In genomic region chr10:84754851-84755785, GRCm38 (mm10) we compare ENCODE assay signal across 9 mouse cellular contexts. TPM values are rescaled to one million over a fixed set of nuclear protein-coding genes. Genes with fewer than 3 reads are reported as not detected.
DNase-seq lines count a peak whose midpoint lies in the region; ATAC-seq and TF ChIP-seq lines count a peak whose summit lies in the region.
"Had no signal": no experiment of that assay in that cellular context is flagged by ENCODE, and none has a peak within 500 bp of the region (broad histone marks: within the 10 kb centered on the region; RNA-seq: fewer than 3 reads in every experiment).

No protein-coding gene starts in this region.

- no peak for TF ChIP-seq EP300 in heart, adult 2 months (IDR thresholded peaks at IDR 0.05; ENCODE audit: insufficient read depth, low read depth, low read length)

- TF ChIP-seq CTCF in heart, adult 2 months (IDR thresholded peaks at IDR 0.05): no peak
- no peak for TF ChIP-seq CTCF in intestine, postnatal 0 days (IDR thresholded peaks at IDR 0.05; ENCODE audit: low read depth)

- H3K4me2 ChIP-seq in intestine, postnatal 0 days (replicated peaks; ENCODE audit: low read depth): peak overlapping the region; percentile 52
- peak overlapping the region; percentile 78 for H3K4me2 ChIP-seq in midbrain, embryonic 13.5 days (replicated peaks)

- no peaks in the 10 kb centered on the region for H3K4me1 ChIP-seq in heart, adult 2 months (ENCODE audit: control insufficient read depth, insufficient read depth, low read length)
- peaks cover 0 to 15% of the 10 kb centered on the region in 2 experiments; a peak in 2 of 4 replicates for H3K4me1 ChIP-seq in ES-E14 (ENCODE audit: control insufficient read depth in 2 of 2, insufficient read depth in 2 of 2, low read length in 2 of 2, poor library complexity in 1 of 2)
- peaks cover 64% of the 10 kb centered on the region for H3K4me1 ChIP-seq in forebrain, embryonic 10.5 days
- peaks cover 4% of the 10 kb centered on the region; the same call in 1 of the 2 replicates for H3K4me1 ChIP-seq in intestine, postnatal 0 days (replicated peaks; ENCODE audit: control insufficient read depth, insufficient read depth, low read length)
- peaks cover 55% of the 10 kb centered on the region for H3K4me1 ChIP-seq in midbrain, embryonic 13.5 days (replicated peaks)

- intact Hi-C loops in heart, adult 2 months (cut with DNase I): no loop called here

- H3K27me3 ChIP-seq in heart, adult 2 months (ENCODE audit: control insufficient read depth, insufficient read depth, low read length): peaks cover 31% of the 10 kb centered on the region
- H3K27me3 ChIP-seq in forebrain, embryonic 10.5 days (ENCODE audit: poor library complexity, severe bottlenecking): peaks cover 89% of the 10 kb centered on the region
- H3K27me3 ChIP-seq in intestine, postnatal 0 days (replicated peaks; ENCODE audit: control insufficient read depth, insufficient read depth, low read length): peaks cover 84% of the 10 kb centered on the region
- peaks cover 42% of the 10 kb centered on the region for H3K27me3 ChIP-seq in midbrain, embryonic 13.5 days

- DNase-seq in heart, adult 2 months: no peak
- no peak for DNase-seq in heart, adult 18-20 months
- no peak for DNase-seq in ES-E14 (ENCODE audit: low read depth, low spot score)
- peak; percentile 87 for DNase-seq in forebrain, embryonic 10.5 days (ENCODE audit: extremely low spot score, low spot score)
- DNase-seq in thymus, postnatal 0 days (ENCODE audit: low spot score): no peak
- no peak for DNase-seq in urinary bladder, postnatal 4 days (ENCODE audit: low spot score in 2 of 2)

- 2% methylated on average over 66 of the region's 66 CpGs for WGBS in heart, adult 2 months
- WGBS in forebrain, embryonic 10.5 days: under 1% methylated on average over 66 of the region's 66 CpGs
- WGBS in intestine, postnatal 0 days: 1% methylated on average over 60 of the region's 66 CpGs
- WGBS in midbrain, embryonic 13.5 days: under 1% methylated on average over 66 of the region's 66 CpGs

- TF ChIP-seq POLR2A in heart, adult 2 months (IDR thresholded peaks at IDR 0.05; ENCODE audit: insufficient read depth, low read depth, low read length): no peak

- H3K27ac ChIP-seq in heart, adult 2 months: no peak overlapping the region
- H3K27ac ChIP-seq in ES-E14 (ENCODE audit: insufficient read depth, low read depth, low read length, poor library complexity, severe bottlenecking): no peak overlapping the region
- H3K27ac ChIP-seq in forebrain, embryonic 10.5 days: peak overlapping the region; percentile 94
- no peak overlapping the region for H3K27ac ChIP-seq in intestine, postnatal 0 days (ENCODE audit: low read depth, low read length)
- peak overlapping the region; percentile 92 for H3K27ac ChIP-seq in midbrain, embryonic 13.5 days

- in situ Hi-C loops in ES-E14 (cut with MboI; ENCODE audit: low sequenced_read_pairs in 2 of 2, unreplicated experiment in 2 of 2): no loop called here

- no peak for ATAC-seq in intestine, postnatal 0 days
- ATAC-seq in midbrain, embryonic 13.5 days: peak; percentile 75

- no peak overlapping the region; the same call in 1 of the 2 replicates for H3K9ac ChIP-seq in heart, adult 2 months (ENCODE audit: low read depth, low read length)
- H3K9ac ChIP-seq in ES-E14 (ENCODE audit: insufficient read depth, low read depth, low read length, poor library complexity, severe bottlenecking): no peak overlapping the region
- no peak overlapping the region for H3K9ac ChIP-seq in intestine, postnatal 0 days (ENCODE audit: low read depth, low read length)
- peak overlapping the region; percentile 74 for H3K9ac ChIP-seq in midbrain, embryonic 13.5 days (replicated peaks)

- no peaks in the 10 kb centered on the region for H3K79me2 ChIP-seq in heart, adult 2 months (replicated peaks; ENCODE audit: control insufficient read depth, insufficient read depth, low read length)

- H3K9me3 ChIP-seq in ES-E14 (ENCODE audit: control insufficient read depth, insufficient read depth, low read depth, low read length): no peaks in the 10 kb centered on the region
- no peaks in the 10 kb centered on the region for H3K9me3 ChIP-seq in forebrain, embryonic 10.5 days
- no peaks in the 10 kb centered on the region for H3K9me3 ChIP-seq in intestine, postnatal 0 days (ENCODE audit: control insufficient read depth)
- no peaks in the 10 kb centered on the region for H3K9me3 ChIP-seq in midbrain, embryonic 13.5 days
- H3K9me3 ChIP-seq: G1E had no signal

- H3K4me3 ChIP-seq in heart, adult 2 months: peak overlapping the region; percentile 36
- H3K4me3 ChIP-seq in ES-E14 (ENCODE audit: insufficient read depth in 1 of 2, low read depth in 1 of 2, low read length in 2 of 2, poor library complexity in 1 of 2, severe bottlenecking in 1 of 2): peak overlapping the region; percentile 31 to 59
- H3K4me3 ChIP-seq in forebrain, embryonic 10.5 days: peak overlapping the region; percentile 71
- peak overlapping the region; percentile 26 for H3K4me3 ChIP-seq in intestine, postnatal 0 days (ENCODE audit: low read depth, low read length)
- peak overlapping the region; percentile 46 for H3K4me3 ChIP-seq in midbrain, embryonic 13.5 days (replicated peaks)

- H3K36me3 ChIP-seq in heart, adult 2 months (ENCODE audit: control insufficient read depth, insufficient read depth, low read length): no peaks in the 10 kb centered on the region
- H3K36me3 ChIP-seq in ES-E14 (ENCODE audit: control insufficient read depth, insufficient read depth, low read length, poor library complexity, severe bottlenecking): no peaks in the 10 kb centered on the region
- no peaks in the 10 kb centered on the region for H3K36me3 ChIP-seq in forebrain, embryonic 10.5 days (replicated peaks)
- no peaks in the 10 kb centered on the region for H3K36me3 ChIP-seq in intestine, postnatal 0 days (ENCODE audit: control insufficient read depth, insufficient read depth)
- no peaks in the 10 kb centered on the region for H3K36me3 ChIP-seq in midbrain, embryonic 13.5 days
- H3K36me3 ChIP-seq: G1E had no signal

TF ChIP-seq in ES-E14, 5 proteins besides CTCF, POLR2A, EP300 and RAD21:
- TF ChIP-seq MAFK (IDR thresholded peaks at IDR 0.05; ENCODE audit: insufficient read depth, low read depth, low read length) (no peak), CHD2 (IDR thresholded peaks at IDR 0.05; ENCODE audit: low read depth, low read length) (no peak), ZNF384 (IDR thresholded peaks at IDR 0.05; ENCODE audit: low read depth, low read length) (no peak), HCFC1 (IDR thresholded peaks at IDR 0.05; ENCODE audit: borderline replicate concordance, insufficient read depth, low read length) (no peak), ZC3H11A (IDR thresholded peaks at IDR 0.05; ENCODE audit: borderline replicate concordance, low read depth, low read length) (no peak)
TF ChIP-seq in ES-E14: peak in this region for 0.

RNA-seq across cellular contexts. Expression of gene Rfx4, which starts 0.7 kb away (rescaled TPM):
- under 1 TPM in 1 of 2 experiments, not detected in 1; 0.09 TPM for total RNA-seq in heart, adult 2 months (2021)
- 0.06 TPM in 1 of 2 replicates, not detected in the other for polyA plus RNA-seq in heart, adult 2 months (2012; rRNA removed)
- not detected for total RNA-seq in heart, adult 18-20 months (2021)
- 0.85 and 1.2 TPM in 2 replicates for total RNA-seq in ES-E14 (2012; rRNA removed)
- polyA plus RNA-seq in forebrain, embryonic 10.5 days (2016; fragmentation: Nextera tagmentation; extraction: Ambion mirVana): 24.8 and 26.1 TPM in 2 replicates
- polyA plus RNA-seq in intestine, postnatal 0 days (2015; fragmentation: Nextera tagmentation; extraction: Ambion mirVana): not detected in 2 replicates
- polyA plus RNA-seq in midbrain, embryonic 13.5 days (2015; fragmentation: Nextera tagmentation; extraction: Ambion mirVana): 29.0 and 34.3 TPM in 2 replicates
- 0.08 TPM in 1 of 2 replicates, not detected in the other for polyA plus RNA-seq in thymus, postnatal 0 days (2015; fragmentation: Nextera tagmentation; extraction: Ambion mirVana)
- total RNA-seq: G1E had no signal
- polyA plus RNA-seq: G1E had no signal

Comparison
In these comparisons a context has a peak if more than half of its experiments do, and no peak if none do; other contexts are left out.
1. H3K27ac ChIP-seq: peak in forebrain, embryonic 10.5 days (single experiment) and midbrain, embryonic 13.5 days (single experiment); none in heart, adult 2 months (single experiment), ES-E14 (single experiment) and intestine, postnatal 0 days (single experiment).
2. RNA of gene Rfx4, which starts 0.7 kb away (polyA plus RNA-seq): 29.0 to 34.3 TPM in midbrain, embryonic 13.5 days and 24.8 to 26.1 TPM in forebrain, embryonic 10.5 days; 0.08 TPM in thymus, postnatal 0 days, not detected in intestine, postnatal 0 days and 0.06 TPM in heart, adult 2 months; every median in the first group is over 10 times any median in the second.
3. Peak in every context shown above with its lines, with median percentiles within 50 percentile points of each other: H3K4me3 ChIP-seq.